Mouse (Mus musculus) heart, embryonic 13.5 days (tissue): Measurements from ENCODE around the gene Susd6. TPM values are rescaled to one million over a fixed set of nuclear protein-coding genes. Genes with fewer than 3 reads are reported as not detected.

ENCODE experiments used
- ATAC-seq: fragments of 200-750 bp; cut with Nextera tagmentation; 2 replicates; pipeline ENCODE4 v1.8.0; 2017; ENCODE audit warnings: moderate TSS enrichment; ENCODE audit not compliant: insufficient number of reproducible peaks, low FRiP score, low TSS enrichment; ENCODE audit errors: extremely low read depth
- H3K27ac ChIP-seq: fragments of 300-500 bp; sonication (generic); replicated peaks from 2 replicates; pipeline ENCODE4 v1.5.1; 2015; ENCODE audit warnings: moderate library complexity, mild to moderate bottlenecking, inconsistent platforms
- H3K27me3 ChIP-seq: fragments of 300-500 bp; sonication (generic); replicated peaks from 2 replicates; pipeline ENCODE4 v1.6.1; 2015; ENCODE audit warnings: mild to moderate bottlenecking, inconsistent platforms
- H3K36me3 ChIP-seq: fragments of 300-500 bp; sonication (generic); 2 replicates; pipeline ENCODE4 v1.6.1; 2015; ENCODE audit warnings: mild to moderate bottlenecking, inconsistent platforms
- H3K4me1 ChIP-seq: fragments of 300-500 bp; sonication (generic); 2 replicates; pipeline ENCODE4 v1.6.1; 2015; ENCODE audit warnings: inconsistent platforms
- H3K4me2 ChIP-seq: fragments of 300-500 bp; sonication (generic); 2 replicates; pipeline ENCODE4 v1.6.1; 2015; ENCODE audit warnings: inconsistent platforms, mild to moderate bottlenecking, moderate library complexity
- H3K4me3 ChIP-seq: fragments of 300-500 bp; sonication (generic); 2 replicates; pipeline ENCODE4 v1.5.1; 2015; ENCODE audit warnings: moderate library complexity, mild to moderate bottlenecking, inconsistent platforms
- H3K9ac ChIP-seq: fragments of 300-500 bp; sonication (generic); 2 replicates; pipeline ENCODE4 v1.6.1; 2015; ENCODE audit warnings: inconsistent platforms, mild to moderate bottlenecking, moderate library complexity
- H3K9me3 ChIP-seq: fragments of 300-500 bp; sonication (generic); 2 replicates; pipeline ENCODE4 v1.6.1; 2016; ENCODE audit warnings: inconsistent platforms
- WGBS: fragments of 180-500 bp; shearing (Covaris S2); methylation state at CpG from one replicate; pipeline ENCODE4 v1.1.7; 2015; ENCODE audit warnings: mixed read lengths; 5-methylcytosine and 5-hydroxymethylcytosine counted together
- polyA plus RNA-seq: library from polyadenylated mRNA; unstranded; fragments of >200 nt; fragmentation: Nextera tagmentation; extraction: Ambion mirVana; gene quantifications from 2 replicates; pipeline ENCODE4 v1.2.1, GENCODE M21; 2015

The Susd6 gene
- polyA plus RNA-seq, 1 experiment from 2014 or later: 14.3 TPM

GRCm38 (mm10) chr12:80858307-80858706, 68.0 kb downstream of the Susd6 start:
- no peaks in the 10 kb centered on the region for H3K36me3 ChIP-seq
- WGBS: 78% methylated on average over 2 of the region's 2 CpGs
- H3K4me1 ChIP-seq: peaks cover 49% of the 10 kb centered on the region
- no peak for ATAC-seq
- H3K27me3 ChIP-seq: no peaks in the 10 kb centered on the region
- no peak overlapping the region for H3K27ac ChIP-seq
- H3K4me2 ChIP-seq: no peak overlapping the region
- no peak overlapping the region for H3K4me3 ChIP-seq
- H3K9me3 ChIP-seq: no peaks in the 10 kb centered on the region
- no peak overlapping the region for H3K9ac ChIP-seq

GRCm38 (mm10) chr12:80861916-80862315, 71.6 kb downstream of the Susd6 start:
- Histone ChIP-seq H3K27me3 (no peaks in the 10 kb centered on the region), H3K36me3 (no peaks in the 10 kb centered on the region), H3K4me3 (no peak overlapping the region), H3K27ac (peak overlapping the region; percentile 68), H3K9me3 (no peaks in the 10 kb centered on the region), H3K9ac (no peak overlapping the region), H3K4me2 (no peak overlapping the region), H3K4me1 (peaks cover 34% of the 10 kb centered on the region)
- no peak for ATAC-seq
- WGBS: 0% methylated on average over 1 of the region's 1 CpGs

GRCm38 (mm10) chr12:80863370-80863769, 73.1 kb downstream of the Susd6 start:
- no peak overlapping the region for H3K4me2 ChIP-seq
- no peaks in the 10 kb centered on the region for H3K27me3 ChIP-seq
- peaks cover 36% of the 10 kb centered on the region for H3K4me1 ChIP-seq
- no peak overlapping the region for H3K4me3 ChIP-seq
- H3K9me3 ChIP-seq: no peaks in the 10 kb centered on the region
- H3K36me3 ChIP-seq: no peaks in the 10 kb centered on the region
- no peak for ATAC-seq
- no peak overlapping the region for H3K9ac ChIP-seq
- WGBS: 65% methylated on average over 2 of the region's 2 CpGs
- H3K27ac ChIP-seq: peak overlapping the region; percentile 40

GRCm38 (mm10) chr12:80865175-80865574, 74.9 kb downstream of the Susd6 start:
- ATAC-seq: no peak
- Histone ChIP-seq H3K9me3 (no peaks in the 10 kb centered on the region), H3K27ac (no peak overlapping the region), H3K36me3 (peaks cover 17% of the 10 kb centered on the region), H3K9ac (no peak overlapping the region), H3K4me2 (no peak overlapping the region), H3K4me1 (peaks cover 43% of the 10 kb centered on the region), H3K27me3 (no peaks in the 10 kb centered on the region), H3K4me3 (no peak overlapping the region)
- 88% methylated on average over 4 of the region's 4 CpGs for WGBS

GRCm38 (mm10) chr12:80866023-80866422, 75.7 kb downstream of the Susd6 start:
- Histone ChIP-seq H3K4me3 (no peak overlapping the region), H3K9me3 (no peaks in the 10 kb centered on the region), H3K27ac (no peak overlapping the region), H3K4me1 (peaks cover 41% of the 10 kb centered on the region), H3K9ac (no peak overlapping the region), H3K36me3 (peaks cover 26% of the 10 kb centered on the region), H3K4me2 (no peak overlapping the region), H3K27me3 (no peaks in the 10 kb centered on the region)
- ATAC-seq: no peak
- WGBS: 90% methylated on average over 2 of the region's 2 CpGs

- H3K27me3 ChIP-seq: no peaks in the 10 kb centered on the region
- H3K4me1 ChIP-seq: peaks cover 31% of the 10 kb centered on the region
- H3K27ac ChIP-seq: no peak overlapping the region
- no peak for ATAC-seq
- 63% methylated on average over 3 of the region's 3 CpGs for WGBS
- H3K9me3 ChIP-seq: no peaks in the 10 kb centered on the region
- H3K4me2 ChIP-seq: no peak overlapping the region
- H3K9ac ChIP-seq: no peak overlapping the region
- no peak overlapping the region for H3K4me3 ChIP-seq
- H3K36me3 ChIP-seq: peaks cover 33% of the 10 kb centered on the region
Observed at GRCm38 (mm10) chr12:80867083-80867482, 76.8 kb downstream of the Susd6 start.

GRCm38 (mm10) chr12:80868401-80868800, 78.1 kb downstream of the Susd6 start:
- ATAC-seq: no peak
- H3K9me3 ChIP-seq: no peaks in the 10 kb centered on the region
- peak overlapping the region; percentile 22; the same call in 1 of the 2 replicates for H3K27ac ChIP-seq
- H3K4me1 ChIP-seq: peaks cover 18% of the 10 kb centered on the region
- H3K36me3 ChIP-seq: peaks cover 41% of the 10 kb centered on the region
- H3K4me3 ChIP-seq: no peak overlapping the region
- no peaks in the 10 kb centered on the region for H3K27me3 ChIP-seq
- WGBS: 67% methylated on average over 7 of the region's 7 CpGs
- H3K9ac ChIP-seq: no peak overlapping the region
- no peak overlapping the region for H3K4me2 ChIP-seq

GRCm38 (mm10) chr12:80877215-80878092, 87.1 kb downstream of the Susd6 start:
- Histone ChIP-seq H3K27ac (peak overlapping the region; percentile 16), H3K4me3 (no peak overlapping the region), H3K36me3 (peaks cover 69% of the 10 kb centered on the region), H3K9ac (peak overlapping the region; percentile 24; the same call in 1 of the 2 replicates), H3K27me3 (no peaks in the 10 kb centered on the region), H3K4me1 (peaks cover 27% of the 10 kb centered on the region), H3K9me3 (no peaks in the 10 kb centered on the region), H3K4me2 (no peak overlapping the region)
- 85% methylated on average over 7 of the region's 7 CpGs for WGBS
- no peak for ATAC-seq

GRCm38 (mm10) chr12:80878093-80878430, 87.8 kb downstream of the Susd6 start:
- peaks cover 27% of the 10 kb centered on the region for H3K4me1 ChIP-seq
- H3K4me2 ChIP-seq: no peak overlapping the region
- H3K27me3 ChIP-seq: no peaks in the 10 kb centered on the region
- no peaks in the 10 kb centered on the region for H3K9me3 ChIP-seq
- H3K4me3 ChIP-seq: no peak overlapping the region
- peak overlapping the region; percentile 24; the same call in 1 of the 2 replicates for H3K9ac ChIP-seq
- peaks cover 67% of the 10 kb centered on the region for H3K36me3 ChIP-seq
- ATAC-seq: no peak
- 64% methylated on average over 6 of the region's 6 CpGs for WGBS
- H3K27ac ChIP-seq: peak overlapping the region; percentile 16

- H3K36me3 ChIP-seq: peaks cover 62% of the 10 kb centered on the region
- H3K9me3 ChIP-seq: no peaks in the 10 kb centered on the region
- no peak overlapping the region for H3K4me3 ChIP-seq
- no peak overlapping the region for H3K4me2 ChIP-seq
- no peak overlapping the region for H3K9ac ChIP-seq
- H3K4me1 ChIP-seq: peaks cover 28% of the 10 kb centered on the region
- H3K27me3 ChIP-seq: no peaks in the 10 kb centered on the region
- peak overlapping the region; percentile 16; the same call in 1 of the 2 replicates for H3K27ac ChIP-seq
- no peak for ATAC-seq
- WGBS: 64% methylated on average over 3 of the region's 3 CpGs
Observed at GRCm38 (mm10) chr12:80878653-80879052, 88.3 kb downstream of the Susd6 start.

DNA sequence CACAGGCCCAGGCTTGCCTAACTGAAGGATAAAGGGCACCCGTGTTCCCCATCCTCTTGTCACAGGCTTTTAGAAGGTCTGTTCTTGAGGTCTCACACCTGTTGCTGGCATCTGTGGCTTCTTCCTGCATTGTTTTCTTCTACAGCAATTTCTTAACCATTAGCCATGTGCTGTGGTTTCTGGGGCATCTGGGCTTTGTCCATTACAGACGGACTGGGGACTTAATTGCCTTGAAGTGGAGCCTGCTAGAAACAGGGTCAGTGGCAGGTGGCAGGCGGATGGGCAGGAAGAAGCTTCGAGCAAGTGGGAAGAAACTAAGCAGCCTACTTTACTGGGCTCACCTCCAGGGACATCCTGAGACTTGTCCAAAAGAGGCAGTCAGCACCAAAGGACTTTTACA, 89.0 kb downstream of the Susd6 start:
- H3K9me3 ChIP-seq: no peaks in the 10 kb centered on the region
- H3K4me3 ChIP-seq: no peak overlapping the region
- no peak overlapping the region for H3K4me2 ChIP-seq
- 67% methylated on average over 4 of the region's 4 CpGs for WGBS
- no peak for ATAC-seq
- H3K36me3 ChIP-seq: peaks cover 56% of the 10 kb centered on the region
- H3K9ac ChIP-seq: no peak overlapping the region
- H3K4me1 ChIP-seq: peaks cover 34% of the 10 kb centered on the region
- H3K27me3 ChIP-seq: no peaks in the 10 kb centered on the region
- H3K27ac ChIP-seq: no peak overlapping the region

DNA sequence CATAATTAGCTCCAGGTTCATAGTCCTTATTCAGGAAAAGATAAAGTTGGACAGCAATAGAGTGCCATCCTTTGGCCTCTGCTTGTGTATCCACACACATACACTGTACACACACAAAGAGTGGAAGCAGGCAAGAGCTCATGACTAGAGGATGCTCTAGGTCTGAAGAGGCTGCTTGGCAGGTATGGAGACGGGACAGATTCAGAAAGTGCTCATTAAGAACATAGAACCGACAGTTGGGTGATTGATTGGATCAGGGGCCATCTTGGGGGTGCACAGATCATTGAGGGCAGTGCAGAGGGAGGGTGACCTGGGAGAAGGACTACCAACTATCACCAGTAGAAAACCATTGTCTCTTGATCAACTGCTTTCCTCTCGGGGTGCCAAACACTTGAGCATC, 90.8 kb downstream of the Susd6 start:
- no peak overlapping the region for H3K9ac ChIP-seq
- peaks cover 37% of the 10 kb centered on the region for H3K36me3 ChIP-seq
- no peak overlapping the region for H3K4me2 ChIP-seq
- no peaks in the 10 kb centered on the region for H3K9me3 ChIP-seq
- 84% methylated on average over 3 of the region's 3 CpGs for WGBS
- no peaks in the 10 kb centered on the region for H3K27me3 ChIP-seq
- no peak overlapping the region for H3K27ac ChIP-seq
- peaks cover 47% of the 10 kb centered on the region for H3K4me1 ChIP-seq
- no peak for ATAC-seq
- H3K4me3 ChIP-seq: no peak overlapping the region
